Mouse (Mus musculus): Measurements from ENCODE around the gene Gm45716. TPM values are rescaled to one million over a fixed set of nuclear protein-coding genes. Genes with fewer than 3 reads are reported as not detected.
A peak's percentile ranks its signal among the peaks of the same experiment; 100 is the strongest.

The Gm45716 gene
- polyA plus RNA-seq, 1 experiment from 2014 or later, result 21.3 TPM

GRCm38 (mm10) chr11:90256833-90257525, 69.5 kb downstream of the Gm45716 start:
- 91% methylated on average over 16 of the region's 16 CpGs for WGBS
- no peak overlapping the region for H3K9ac ChIP-seq
- H3K27me3 ChIP-seq, result no peaks in the 10 kb centered on the region
- ATAC-seq, result no peak
- H3K4me3 ChIP-seq, result no peak overlapping the region
- no peak overlapping the region for H3K27ac ChIP-seq
- no peak overlapping the region for H3K4me2 ChIP-seq
- H3K36me3 ChIP-seq (ENCODE audit: poor library complexity, severe bottlenecking), result peaks cover 34% of the 10 kb centered on the region
- H3K9me3 ChIP-seq (replicated peaks), result no peaks in the 10 kb centered on the region
- peaks cover 8% of the 10 kb centered on the region for H3K4me1 ChIP-seq

DNA sequence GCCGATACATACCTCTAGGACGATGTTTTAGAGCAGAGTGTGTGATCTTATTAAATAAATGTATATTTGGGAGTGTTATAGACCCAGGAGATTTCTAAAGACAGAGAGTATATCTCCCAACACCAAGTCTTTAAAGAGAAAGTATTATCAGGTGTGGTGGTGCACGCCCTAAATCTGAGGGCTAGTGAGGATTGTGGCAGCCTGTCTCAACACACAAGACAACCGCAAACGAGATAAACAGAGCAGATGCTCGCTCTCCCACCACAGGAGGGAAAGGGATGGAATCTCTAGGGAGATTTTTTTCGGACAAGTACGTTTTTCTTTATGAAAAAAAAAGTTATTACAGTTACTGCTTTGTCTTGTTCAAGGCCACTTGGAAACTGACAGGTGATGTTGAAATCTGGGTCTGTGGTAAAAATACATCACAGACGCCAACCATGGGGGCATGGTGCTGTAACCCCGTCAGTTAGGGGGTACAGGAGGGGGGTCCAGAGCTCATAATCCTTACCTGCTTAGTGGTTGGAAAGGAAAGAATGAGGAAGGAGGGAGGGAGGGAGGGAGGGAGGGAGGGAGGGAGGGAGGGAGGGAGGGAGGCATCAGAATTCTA, 70.9 kb downstream of the Gm45716 start:
- no peak overlapping the region for H3K4me3 ChIP-seq
- no peak overlapping the region for H3K27ac ChIP-seq
- H3K4me2 ChIP-seq, result no peak overlapping the region
- H3K27me3 ChIP-seq, result no peaks in the 10 kb centered on the region
- no peak for ATAC-seq
- no peak overlapping the region for H3K9ac ChIP-seq
- H3K4me1 ChIP-seq, result no peaks in the 10 kb centered on the region
- H3K9me3 ChIP-seq (replicated peaks), result no peaks in the 10 kb centered on the region
- 85% methylated on average over 10 of the region's 10 CpGs for WGBS
- peaks cover 49% of the 10 kb centered on the region for H3K36me3 ChIP-seq (ENCODE audit: poor library complexity, severe bottlenecking)

GRCm38 (mm10) chr11:90259071-90259470, 71.6 kb downstream of the Gm45716 start:
- Histone ChIP-seq H3K9me3 (replicated peaks) (no peaks in the 10 kb centered on the region), H3K4me2 (no peak overlapping the region), H3K27ac (no peak overlapping the region), H3K4me3 (no peak overlapping the region), H3K4me1 (no peaks in the 10 kb centered on the region), H3K9ac (no peak overlapping the region), H3K27me3 (no peaks in the 10 kb centered on the region), H3K36me3 (ENCODE audit: poor library complexity, severe bottlenecking) (peaks cover 55% of the 10 kb centered on the region)
- 67% methylated on average over 4 of the region's 4 CpGs for WGBS
- ATAC-seq, result no peak

DNA sequence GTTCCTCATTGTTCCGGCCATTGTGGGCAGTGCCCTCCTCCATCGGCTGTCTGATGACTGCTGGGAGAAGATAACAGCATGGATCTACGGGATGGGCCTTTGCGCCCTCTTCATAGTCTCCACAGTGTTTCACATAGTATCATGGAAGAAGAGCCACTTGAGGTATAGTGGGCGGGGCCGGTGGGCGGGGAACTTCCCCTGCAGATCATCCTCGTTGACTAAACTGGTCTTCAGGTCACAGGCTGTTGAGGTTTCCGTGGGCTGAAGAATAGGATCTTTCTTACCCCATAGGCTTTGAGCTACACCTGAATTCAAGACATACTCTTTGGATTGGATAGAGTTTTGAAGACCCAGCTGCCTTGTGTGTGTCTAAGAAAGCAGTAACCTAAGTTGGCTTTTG, 72.3 kb downstream of the Gm45716 start:
- Histone ChIP-seq H3K9me3 (replicated peaks) (no peaks in the 10 kb centered on the region), H3K9ac (no peak overlapping the region), H3K4me1 (no peaks in the 10 kb centered on the region), H3K27ac (no peak overlapping the region), H3K36me3 (ENCODE audit: poor library complexity, severe bottlenecking) (peaks cover 61% of the 10 kb centered on the region), H3K27me3 (no peaks in the 10 kb centered on the region), H3K4me2 (no peak overlapping the region), H3K4me3 (no peak overlapping the region)
- ATAC-seq, result no peak
- 92% methylated on average over 9 of the region's 9 CpGs for WGBS

DNA sequence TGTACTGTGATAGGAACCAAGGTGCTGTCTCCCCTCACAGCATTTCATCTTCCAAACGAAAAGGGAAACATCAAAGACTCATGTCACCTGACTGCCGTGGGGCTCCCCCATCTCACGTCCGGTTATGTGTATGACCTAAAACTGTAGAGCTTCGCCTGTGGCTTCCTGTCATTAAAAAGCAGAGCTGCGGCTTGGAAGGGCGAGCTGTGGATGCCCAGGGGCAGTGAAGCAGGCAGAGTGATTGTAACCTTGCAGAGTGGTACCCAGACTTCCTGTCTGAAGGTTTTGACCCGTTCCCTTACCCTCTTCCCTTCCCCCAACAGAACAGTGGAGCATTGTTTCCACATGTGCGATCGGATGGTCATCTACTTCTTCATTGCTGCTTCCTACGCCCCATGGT, 76.7 kb downstream of the Gm45716 start:
- H3K36me3 ChIP-seq (ENCODE audit: poor library complexity, severe bottlenecking), result peaks cover 66% of the 10 kb centered on the region

DNA sequence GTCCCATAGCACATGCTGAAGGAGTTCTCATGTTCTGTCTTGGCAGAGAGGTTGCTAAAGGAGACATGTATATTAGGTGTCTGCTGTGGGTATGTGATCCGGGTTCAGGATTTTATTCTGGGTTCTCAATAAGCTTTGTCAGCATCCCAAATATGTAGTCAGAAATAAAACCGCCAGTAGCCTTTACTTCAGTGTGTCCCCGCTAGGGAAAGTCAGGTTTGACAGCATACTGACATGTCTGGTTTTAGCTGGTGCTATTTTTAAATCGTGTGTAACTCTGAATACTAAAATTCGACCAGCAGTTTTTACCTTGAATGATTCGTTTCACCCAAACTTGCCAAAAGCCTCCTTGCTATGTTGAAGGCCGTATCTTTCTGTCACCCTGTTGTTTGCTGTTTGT, 78.1 kb downstream of the Gm45716 start:
- H3K36me3 ChIP-seq (ENCODE audit: poor library complexity, severe bottlenecking), result peaks cover 58% of the 10 kb centered on the region
- no peak overlapping the region for H3K4me2 ChIP-seq
- 92% methylated on average over 7 of the region's 7 CpGs for WGBS
- peaks cover 16% of the 10 kb centered on the region for H3K4me1 ChIP-seq
- H3K27ac ChIP-seq, result no peak overlapping the region
- no peak for ATAC-seq
- H3K9ac ChIP-seq, result no peak overlapping the region
- H3K27me3 ChIP-seq, result no peaks in the 10 kb centered on the region
- H3K4me3 ChIP-seq, result no peak overlapping the region
- H3K9me3 ChIP-seq (replicated peaks), result no peaks in the 10 kb centered on the region

More for the DNA sequence above, 76.7 kb downstream of the Gm45716 start:
- no peak overlapping the region for H3K27ac ChIP-seq
- H3K4me1 ChIP-seq, result peaks cover 6% of the 10 kb centered on the region
- H3K9ac ChIP-seq, result no peak overlapping the region
- no peaks in the 10 kb centered on the region for H3K27me3 ChIP-seq
- H3K9me3 ChIP-seq (replicated peaks), result no peaks in the 10 kb centered on the region
- no peak overlapping the region for H3K4me3 ChIP-seq
- no peak overlapping the region for H3K4me2 ChIP-seq
- 87% methylated on average over 11 of the region's 11 CpGs for WGBS
- no peak for ATAC-seq

DNA sequence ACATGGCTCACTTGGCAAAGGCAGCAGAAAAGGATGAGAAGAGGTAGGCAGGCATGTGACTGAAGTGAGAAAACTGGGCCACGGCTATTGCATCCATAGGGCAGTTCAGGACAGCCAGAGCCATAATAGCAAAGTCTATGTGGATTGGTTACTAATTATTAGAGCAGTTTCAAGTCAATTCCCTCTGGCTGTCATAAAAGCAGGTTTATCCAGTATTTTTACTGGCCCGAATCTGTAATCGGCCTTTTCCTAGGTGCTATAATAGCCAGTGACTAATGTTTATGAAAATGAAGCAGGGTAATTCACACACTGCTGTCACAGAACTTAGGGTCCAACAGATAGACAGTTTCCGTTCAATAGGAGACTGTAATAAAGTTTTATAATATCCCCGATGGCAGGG, 81.5 kb downstream of the Gm45716 start:
- no peak for ATAC-seq
- Histone ChIP-seq H3K4me2 (no peak overlapping the region; the same call in 1 of the 2 replicates), H3K9ac (0 out of 2 replicates have a peak overlapping the region, but pooled peaks have one; percentile 34), H3K9me3 (replicated peaks) (no peaks in the 10 kb centered on the region), H3K36me3 (ENCODE audit: poor library complexity, severe bottlenecking) (peaks cover 48% of the 10 kb centered on the region), H3K4me3 (no peak overlapping the region), H3K27ac (no peak overlapping the region), H3K4me1 (peaks cover 16% of the 10 kb centered on the region), H3K27me3 (no peaks in the 10 kb centered on the region)
- WGBS, result 70% methylated on average over 5 of the region's 5 CpGs

GRCm38 (mm10) chr11:90269398-90270123, 82.1 kb downstream of the Gm45716 start:
- 22% methylated on average over 18 of the region's 18 CpGs for WGBS
- peak overlapping the region; percentile 34; the same call in 1 of the 2 replicates for H3K9ac ChIP-seq
- peak overlapping the region; percentile 42 for H3K4me2 ChIP-seq
- H3K4me1 ChIP-seq, result peaks cover 16% of the 10 kb centered on the region
- H3K4me3 ChIP-seq, result no peak overlapping the region
- H3K36me3 ChIP-seq (ENCODE audit: poor library complexity, severe bottlenecking), result peaks cover 47% of the 10 kb centered on the region
- ATAC-seq, result peak; percentile 68
- peak overlapping the region; percentile 31 for H3K27ac ChIP-seq
- H3K9me3 ChIP-seq (replicated peaks), result no peaks in the 10 kb centered on the region
- H3K27me3 ChIP-seq, result no peaks in the 10 kb centered on the region

GRCm38 (mm10) chr11:90270132-90270877, 82.8 kb downstream of the Gm45716 start:
- ATAC-seq, result no peak
- H3K27ac ChIP-seq, result no peak overlapping the region; the same call in 1 of the 2 replicates
- WGBS, result 82% methylated on average over 11 of the region's 11 CpGs
- H3K36me3 ChIP-seq (ENCODE audit: poor library complexity, severe bottlenecking), result peaks cover 47% of the 10 kb centered on the region
- H3K9ac ChIP-seq, result no peak overlapping the region
- peaks cover 16% of the 10 kb centered on the region for H3K4me1 ChIP-seq
- no peaks in the 10 kb centered on the region for H3K27me3 ChIP-seq
- H3K4me3 ChIP-seq, result no peak overlapping the region
- no peaks in the 10 kb centered on the region for H3K9me3 ChIP-seq (replicated peaks)
- no peak overlapping the region for H3K4me2 ChIP-seq

GRCm38 (mm10) chr11:90274187-90274586, 86.7 kb downstream of the Gm45716 start:
- Histone ChIP-seq H3K27ac (no peak overlapping the region), H3K4me1 (peaks cover 10% of the 10 kb centered on the region), H3K36me3 (ENCODE audit: poor library complexity, severe bottlenecking) (peaks cover 43% of the 10 kb centered on the region), H3K9me3 (replicated peaks) (no peaks in the 10 kb centered on the region), H3K4me3 (no peak overlapping the region), H3K4me2 (no peak overlapping the region), H3K9ac (no peak overlapping the region), H3K27me3 (no peaks in the 10 kb centered on the region)
- 36% methylated on average over 1 of the region's 1 CpGs for WGBS
- ATAC-seq, result no peak

DNA sequence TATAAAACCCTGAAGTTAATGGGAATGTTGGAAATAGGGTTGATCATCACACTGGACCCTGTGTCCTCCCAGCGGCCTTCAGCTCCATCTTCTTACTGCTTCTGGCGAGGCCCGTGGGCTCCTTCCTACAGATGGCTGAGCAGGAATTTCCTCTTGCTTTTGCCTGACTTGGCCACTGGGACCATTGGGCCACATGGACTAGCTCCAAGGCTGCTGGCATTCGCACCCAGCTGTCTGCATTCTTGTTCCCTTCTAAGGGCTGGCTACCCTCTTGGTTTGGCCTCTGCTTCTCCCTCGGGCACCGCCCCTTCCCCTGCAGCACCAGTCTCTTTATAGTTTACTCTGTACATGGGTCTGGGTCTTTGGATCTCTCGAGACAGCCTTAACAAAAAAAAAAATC, 88.2 kb downstream of the Gm45716 start:
- no peaks in the 10 kb centered on the region for H3K4me1 ChIP-seq
- peaks cover 43% of the 10 kb centered on the region for H3K36me3 ChIP-seq (ENCODE audit: poor library complexity, severe bottlenecking)
- no peak for ATAC-seq
- H3K4me3 ChIP-seq, result no peak overlapping the region
- 92% methylated on average over 7 of the region's 7 CpGs for WGBS
- no peaks in the 10 kb centered on the region for H3K9me3 ChIP-seq (replicated peaks)
- H3K9ac ChIP-seq, result no peak overlapping the region
- H3K4me2 ChIP-seq, result no peak overlapping the region
- H3K27me3 ChIP-seq, result no peaks in the 10 kb centered on the region
- no peak overlapping the region for H3K27ac ChIP-seq

GRCm38 (mm10) chr11:90276150-90276549, 88.7 kb downstream of the Gm45716 start:
- no peak overlapping the region for H3K27ac ChIP-seq
- no peak for ATAC-seq
- no peak overlapping the region for H3K4me2 ChIP-seq
- peaks cover 38% of the 10 kb centered on the region for H3K36me3 ChIP-seq (ENCODE audit: poor library complexity, severe bottlenecking)
- 92% methylated on average over 8 of the region's 8 CpGs for WGBS
- no peaks in the 10 kb centered on the region for H3K27me3 ChIP-seq
- no peak overlapping the region for H3K4me3 ChIP-seq
- H3K4me1 ChIP-seq, result no peaks in the 10 kb centered on the region
- no peaks in the 10 kb centered on the region for H3K9me3 ChIP-seq (replicated peaks)
- no peak overlapping the region for H3K9ac ChIP-seq
